Mouse (Mus musculus) olfactory bulb, adult 2 months (tissue): Measurements from ENCODE around the gene Htr6.

Source experiments
- CTCF ChIP-seq: fragments of 200-500 bp; IDR thresholded peaks from 2 replicates; pipeline ENCODE4 v1.5.1; 2012; ENCODE audit warnings: low read depth, mild to moderate bottlenecking, low read length, moderate library complexity; ENCODE audit not compliant: insufficient read depth
- POLR2A ChIP-seq: fragments of 200-500 bp; IDR thresholded peaks from 2 replicates; pipeline ENCODE4 v1.6.1; 2012; ENCODE audit warnings: mild to moderate bottlenecking, low read depth, low read length, moderate library complexity; ENCODE audit not compliant: insufficient read depth

GRCm38 (mm10) chr4:139052796-139053195, 22.6 kb downstream of the Htr6 start:
- TF ChIP-seq CTCF (no peak), POLR2A (no peak)
